Mouse (Mus musculus) liver, postnatal 0 days (tissue): ENCODE measurements around the gene Rad54l.
A peak's percentile ranks its signal among the peaks of the same experiment; 100 is the strongest.

Source experiments
- CTCF ChIP-seq: sonication (generic); IDR thresholded peaks from 2 replicates; pipeline ENCODE4 v1.5.1; 2016; ENCODE audit warnings: antibody characterized with exemption, low read depth
- EP300 ChIP-seq: IDR thresholded peaks from 2 replicates; pipeline ENCODE4 v1.6.1; 2016; ENCODE audit warnings: antibody characterized with exemption, low read depth, mild to moderate bottlenecking

GRCm38 (mm10) chr4:116074145-116074675 lies 49.3 kb downstream of the Rad54l start:
- TF ChIP-seq CTCF, result peak; percentile 67
- TF ChIP-seq EP300, result no peak
